Mouse (Mus musculus): ENCODE results near the gene Sptlc3.

Sptlc3 gene

DNA sequence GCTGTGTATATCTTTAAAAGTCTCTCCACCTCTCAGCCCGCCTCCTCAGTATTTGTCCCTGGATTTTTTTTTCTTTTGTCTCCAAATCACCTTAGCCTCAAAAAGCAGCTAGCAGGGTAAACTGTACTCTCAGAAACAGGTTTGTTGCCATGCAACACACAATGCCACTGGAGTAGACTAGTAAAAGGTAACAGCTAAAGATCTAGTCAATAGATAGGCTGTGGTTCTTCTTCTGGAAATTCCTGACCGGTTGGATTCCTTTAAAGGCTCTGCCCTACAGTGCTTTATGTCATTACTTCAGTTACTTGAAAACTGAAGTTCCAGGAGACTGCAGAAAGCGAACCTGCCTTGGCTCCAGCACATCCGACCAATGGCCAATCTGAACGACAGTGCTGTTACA is at the start of gene Sptlc3:
TSS of gene Sptlc3 (plus strand) at position 78 of the 400 bp plus-strand sequence.
- DNase-seq (ENCODE audit: low spot score in 2 of 2): no peak

DNA sequence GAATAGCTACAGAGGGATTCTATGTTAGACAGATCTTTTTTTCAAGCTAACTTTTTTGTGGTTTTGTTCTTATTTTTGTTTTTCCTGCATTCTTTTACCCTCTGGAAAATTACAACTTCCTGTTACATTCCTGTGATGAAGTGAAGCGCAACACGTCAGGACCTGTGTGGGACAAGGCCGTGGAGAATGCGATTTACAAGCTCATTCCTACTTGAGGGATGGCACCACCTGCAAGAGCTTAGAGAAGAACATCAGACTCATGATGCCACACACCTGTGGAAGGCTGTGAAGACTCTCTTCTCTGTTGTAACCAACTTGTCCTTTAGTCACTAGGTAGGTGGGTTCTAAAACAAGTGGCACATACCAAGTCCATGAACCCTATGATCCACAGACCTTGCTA is 26.0 kb upstream of the Sptlc3 start:
- DNase-seq (ENCODE audit: low spot score in 2 of 2): no peak

DNA sequence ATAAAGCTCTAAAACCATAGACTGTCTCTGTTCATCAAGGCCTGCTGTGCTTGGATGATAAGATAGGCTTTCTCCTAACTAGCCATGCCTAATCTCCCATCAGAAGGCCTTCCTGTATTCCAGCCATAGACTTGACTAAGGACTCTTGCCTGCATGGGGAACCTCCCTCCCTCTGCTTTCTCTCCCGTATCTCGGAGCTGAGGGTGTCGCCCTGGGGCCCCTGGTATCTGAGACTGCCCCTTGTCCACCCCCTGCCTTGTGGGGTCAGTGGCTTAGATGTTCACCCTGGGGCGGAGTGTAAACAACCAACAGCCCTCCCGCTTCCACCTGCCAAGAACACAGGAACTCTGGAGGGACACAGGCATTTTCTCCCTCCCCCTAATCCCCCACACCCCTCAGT is 5.0 kb upstream of the Sptlc3 start:
- no peak for DNase-seq (ENCODE audit: low spot score in 2 of 2)

GRCm38 (mm10) chr2:139494629-139495028 is 916 bp downstream of the Sptlc3 start:
- DNase-seq (ENCODE audit: low spot score in 2 of 2): no peak

DNA sequence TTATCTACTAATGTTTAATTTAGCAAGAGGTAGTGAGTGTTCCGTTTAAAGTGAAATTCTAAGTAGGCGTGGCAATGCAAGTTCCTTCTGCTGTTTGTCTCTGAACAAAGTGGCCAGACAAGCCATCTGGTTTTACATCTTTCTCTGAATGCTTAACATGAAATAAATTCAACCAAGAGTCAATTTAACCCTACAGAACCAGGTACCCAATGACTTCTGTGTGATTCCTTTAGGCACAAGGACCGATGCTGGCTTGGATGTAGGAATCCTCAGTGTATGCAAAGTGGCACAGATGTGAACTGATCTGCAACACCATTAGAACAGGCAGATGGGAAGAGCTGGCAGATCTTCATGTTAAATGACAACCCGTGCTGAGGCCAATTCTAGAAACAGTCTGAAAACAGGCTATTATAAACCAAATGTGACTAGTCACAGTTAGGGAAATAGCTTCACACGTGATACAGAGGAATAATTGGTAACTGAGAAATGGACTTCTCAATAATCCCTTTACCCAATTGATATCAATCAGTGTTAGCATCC is 68.3 kb downstream of the Sptlc3 start:
- no peak for DNase-seq (ENCODE audit: low spot score in 2 of 2)

GRCm38 (mm10) chr2:139579280-139579679 is 85.6 kb downstream of the Sptlc3 start:
- no peak for DNase-seq (ENCODE audit: low spot score in 2 of 2)

DNA sequence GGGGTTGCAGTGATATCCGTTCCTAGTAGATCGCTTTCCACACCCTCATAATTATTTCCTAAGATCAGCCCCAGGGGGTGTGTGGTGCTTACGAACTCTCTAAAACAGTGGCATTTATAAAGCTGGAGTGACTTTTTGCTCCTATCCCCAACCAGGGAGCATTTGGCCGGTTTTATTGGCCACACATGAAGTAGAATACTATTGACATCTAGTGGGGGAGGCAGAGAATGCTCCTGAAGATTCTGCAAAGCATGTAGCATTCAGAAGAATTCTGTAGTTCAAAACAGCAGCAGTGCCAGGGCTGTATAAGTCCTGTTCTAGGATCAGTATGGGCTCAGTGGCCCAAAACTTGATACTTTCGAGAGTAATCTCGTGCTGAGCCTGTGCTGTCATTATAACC is 89.1 kb downstream of the Sptlc3 start:
- DNase-seq (ENCODE audit: low spot score in 2 of 2): no peak

- no peak for DNase-seq (ENCODE audit: low spot score in 2 of 2)
Measured at GRCm38 (mm10) chr2:139587660-139588200, 94.0 kb downstream of the Sptlc3 start.

DNA sequence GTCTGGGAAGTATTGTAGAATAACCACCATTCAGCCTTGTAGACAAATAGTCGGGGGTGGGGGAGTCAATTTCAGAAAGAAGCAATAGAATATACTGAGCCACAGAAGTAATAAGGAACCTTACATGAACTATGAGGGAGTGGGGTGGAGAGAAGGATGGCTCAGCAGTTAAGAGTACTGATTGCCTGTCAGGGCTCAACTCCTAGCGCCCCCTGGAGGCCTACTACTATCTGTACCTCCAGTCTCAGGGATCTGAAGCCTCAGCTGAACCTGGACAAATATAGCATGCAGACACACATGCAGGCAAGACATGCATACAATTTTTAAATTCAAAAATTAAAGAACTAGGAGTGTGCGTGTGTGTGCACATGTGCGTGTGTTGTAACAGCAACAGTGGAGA is 96.2 kb downstream of the Sptlc3 start:
- DNase-seq (ENCODE audit: low spot score in 2 of 2): peak in 1 of 2 experiments; percentile 31

GRCm38 (mm10) chr2:139590888-139591698 is 97.4 kb downstream of the Sptlc3 start:
- DNase-seq (ENCODE audit: low spot score in 2 of 2): peak in 1 of 2 experiments; percentile 20

DNA sequence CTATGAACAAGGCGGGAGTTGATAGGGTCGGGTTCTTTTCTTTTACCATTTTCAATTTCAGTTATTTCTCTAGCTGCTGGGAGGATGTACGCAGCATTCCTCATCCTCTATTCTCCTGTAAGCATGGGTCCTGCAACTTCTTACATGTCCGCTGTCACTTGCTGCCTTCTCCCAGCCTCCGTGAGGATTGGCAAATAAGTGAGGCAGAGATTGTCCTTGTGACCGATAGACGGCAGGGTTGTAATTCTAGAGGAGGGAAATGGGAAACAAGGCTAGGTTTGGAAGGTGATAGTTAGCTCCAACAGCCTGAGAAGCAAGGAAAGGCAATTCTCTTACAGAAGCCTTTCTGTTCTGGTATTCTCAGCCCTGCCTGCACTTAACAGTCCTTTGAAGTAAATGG is 98.4 kb downstream of the Sptlc3 start:
- DNase-seq (ENCODE audit: low spot score in 2 of 2): no peak

DNA sequence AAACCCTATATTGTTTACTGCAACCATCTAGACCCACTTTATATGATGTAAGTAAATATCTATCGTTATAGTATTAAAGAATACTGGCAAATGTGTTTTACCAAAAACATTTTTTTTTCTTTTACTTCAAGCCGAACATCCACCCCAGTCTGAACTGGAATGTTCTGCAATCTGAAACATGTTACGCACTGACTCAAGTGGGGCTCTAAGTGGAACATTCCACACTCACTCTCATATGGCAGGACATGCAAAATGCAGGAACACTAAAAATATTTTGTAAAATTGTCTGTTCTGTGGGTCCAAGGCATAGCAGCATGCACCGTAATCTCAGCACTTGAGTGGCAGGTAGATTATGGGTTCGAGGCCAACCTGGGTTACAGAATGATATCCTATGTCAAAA is 103.5 kb downstream of the Sptlc3 start:
- no peak for DNase-seq (ENCODE audit: low spot score in 2 of 2)

DNA sequence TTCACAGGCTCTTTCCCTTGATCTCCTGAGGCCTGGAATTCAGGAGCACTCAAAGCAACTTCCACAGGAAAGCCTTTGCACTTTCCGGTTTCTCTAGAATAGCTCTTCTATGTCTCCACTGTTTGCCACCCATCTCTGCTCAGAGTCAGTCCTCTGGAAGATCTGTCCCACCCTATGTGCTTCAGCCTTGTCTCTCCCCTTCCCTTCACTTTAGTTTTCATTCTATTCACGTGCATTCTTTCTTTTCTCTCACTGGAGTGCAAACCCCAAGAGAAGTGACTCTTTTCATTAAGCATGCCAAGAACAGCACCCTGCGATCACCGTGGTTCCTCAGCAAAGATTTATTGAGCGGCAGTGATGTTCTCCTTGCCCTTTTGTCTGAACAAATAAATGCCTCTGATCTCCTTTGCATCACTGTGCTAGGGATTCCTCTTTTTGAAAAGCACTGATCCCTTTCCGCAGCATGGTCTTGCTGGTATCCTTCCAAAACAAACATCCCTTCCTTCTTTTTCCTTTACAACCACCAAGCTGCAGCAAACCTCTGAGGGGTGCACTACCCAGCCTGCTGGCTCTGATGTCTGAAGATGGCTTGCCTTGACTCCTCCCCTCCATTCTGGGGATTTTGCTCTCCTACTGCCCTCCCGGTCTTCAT is 108.0 kb downstream of the Sptlc3 start:
- DNase-seq (ENCODE audit: low spot score in 2 of 2): no peak

DNA sequence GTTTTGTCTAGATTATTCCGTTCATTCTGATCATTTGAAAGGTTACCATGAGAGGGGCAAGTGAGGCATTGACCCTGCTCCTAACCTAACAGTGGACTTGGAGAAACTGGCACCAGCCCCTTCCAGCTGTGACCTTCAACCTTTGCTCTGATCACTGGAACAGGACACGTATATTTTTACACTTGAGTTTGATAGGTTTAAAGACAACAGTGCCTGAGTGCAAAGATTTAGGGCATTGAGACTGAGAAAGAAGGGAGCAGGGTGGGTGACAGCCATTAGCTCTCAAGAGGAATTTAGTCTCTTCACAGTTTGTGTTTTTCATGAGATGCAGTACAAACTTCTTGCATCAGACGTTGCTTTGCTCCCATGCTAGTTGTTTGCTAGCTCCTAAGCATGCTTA is 114.5 kb downstream of the Sptlc3 start:
- no peak for DNase-seq (ENCODE audit: low spot score in 2 of 2)

DNA sequence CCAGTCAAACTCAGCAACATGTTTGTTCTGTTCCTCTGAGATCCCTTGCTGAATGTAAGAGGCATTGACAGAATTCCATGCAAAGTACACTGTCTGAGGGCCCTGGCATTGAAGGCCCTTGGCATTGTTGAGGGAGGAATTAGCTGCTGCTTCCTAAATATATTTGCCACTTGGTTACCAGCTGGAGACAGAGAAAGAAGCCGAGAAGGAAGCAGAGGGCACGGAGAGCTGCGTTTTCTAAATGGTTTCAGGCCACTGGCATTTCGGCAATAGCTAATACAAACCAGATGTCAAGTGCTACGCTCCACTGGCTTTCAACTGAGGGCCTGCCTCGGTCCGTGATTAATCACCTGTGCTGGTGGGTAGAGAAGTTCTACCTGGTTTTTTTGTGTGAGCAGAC is 115.1 kb downstream of the Sptlc3 start:
- DNase-seq (ENCODE audit: low spot score in 2 of 2): no peak

- no peak for DNase-seq (ENCODE audit: low spot score in 2 of 2)
Measured at GRCm38 (mm10) chr2:139609231-139609630, 115.5 kb downstream of the Sptlc3 start.

DNA sequence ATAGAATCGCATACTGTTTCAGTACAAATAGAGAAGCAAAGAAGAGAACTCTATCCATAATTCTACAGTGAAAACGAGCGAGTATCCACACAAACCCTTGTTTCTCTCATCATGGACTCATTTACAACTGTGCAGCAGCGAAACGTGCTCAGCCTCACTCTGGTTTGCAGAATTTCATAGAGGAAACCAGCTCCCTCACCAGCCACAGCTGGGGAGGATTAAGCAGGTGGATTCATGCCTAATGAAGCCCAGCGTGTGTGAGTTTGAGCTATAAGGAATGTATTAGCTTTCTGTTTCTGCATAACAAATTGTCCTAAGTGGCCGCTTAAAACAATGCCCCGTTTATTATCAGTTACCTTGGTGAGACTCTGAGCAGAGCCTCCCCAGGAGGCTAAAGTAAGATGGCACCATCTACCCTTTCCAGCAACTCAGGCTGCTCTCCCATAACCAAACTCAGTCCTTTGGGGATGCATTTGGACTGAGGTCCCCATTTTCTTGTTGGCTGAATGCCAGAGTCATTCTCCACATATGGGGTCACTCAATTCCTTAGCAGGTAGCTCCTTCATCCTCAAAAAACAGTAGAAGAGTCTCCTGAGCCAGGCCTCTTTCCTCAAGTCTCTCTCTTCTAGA is 116.1 kb downstream of the Sptlc3 start:
- DNase-seq (ENCODE audit: low spot score in 2 of 2): no peak

GRCm38 (mm10) chr2:139612410-139613107 is 118.8 kb downstream of the Sptlc3 start:
- DNase-seq (ENCODE audit: low spot score in 2 of 2): no peak

- no peak for DNase-seq (ENCODE audit: low spot score in 2 of 2)
Measured at GRCm38 (mm10) chr2:139626496-139626895, 132.8 kb downstream of the Sptlc3 start.

DNA sequence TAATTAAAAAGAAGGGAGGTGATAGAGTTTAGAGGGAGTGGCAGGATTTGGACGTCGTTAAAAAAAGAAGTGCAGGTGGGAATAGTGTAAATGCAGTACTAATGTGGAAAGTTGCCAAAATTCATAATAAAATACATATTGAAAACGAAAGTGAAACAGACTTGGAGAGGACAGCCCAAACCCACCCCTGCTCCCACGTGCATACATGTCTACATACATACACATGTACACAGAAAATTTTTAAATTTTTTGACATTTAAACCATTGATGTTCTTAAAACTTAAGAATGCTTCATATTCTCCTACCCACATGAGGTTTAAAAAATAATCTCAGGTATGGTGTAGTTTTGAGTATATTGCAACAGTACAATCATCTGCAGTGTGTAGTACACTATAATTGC is 135.0 kb downstream of the Sptlc3 start:
- DNase-seq (ENCODE audit: low spot score in 2 of 2): no peak

DNA sequence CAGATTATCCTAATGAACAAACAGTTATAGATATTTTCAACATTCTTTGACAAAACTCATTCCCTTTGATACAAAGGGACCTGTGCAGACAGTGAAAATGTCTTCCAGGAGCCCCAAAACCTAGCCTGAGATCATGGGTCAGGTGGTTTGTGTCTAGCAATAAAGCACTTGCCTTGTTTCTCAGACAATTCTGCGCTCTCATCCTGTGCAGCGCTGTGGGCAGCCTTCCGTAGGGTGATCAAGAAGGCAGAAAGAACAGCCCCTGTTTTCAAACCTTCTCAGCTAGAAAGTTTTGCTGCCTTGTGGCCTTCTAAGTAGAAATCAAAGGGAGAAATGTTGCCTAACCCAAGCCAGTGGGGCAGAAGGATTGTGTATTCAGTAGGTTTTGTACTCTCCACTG is 135.9 kb downstream of the Sptlc3 start:
- no peak for DNase-seq (ENCODE audit: low spot score in 2 of 2)

DNA sequence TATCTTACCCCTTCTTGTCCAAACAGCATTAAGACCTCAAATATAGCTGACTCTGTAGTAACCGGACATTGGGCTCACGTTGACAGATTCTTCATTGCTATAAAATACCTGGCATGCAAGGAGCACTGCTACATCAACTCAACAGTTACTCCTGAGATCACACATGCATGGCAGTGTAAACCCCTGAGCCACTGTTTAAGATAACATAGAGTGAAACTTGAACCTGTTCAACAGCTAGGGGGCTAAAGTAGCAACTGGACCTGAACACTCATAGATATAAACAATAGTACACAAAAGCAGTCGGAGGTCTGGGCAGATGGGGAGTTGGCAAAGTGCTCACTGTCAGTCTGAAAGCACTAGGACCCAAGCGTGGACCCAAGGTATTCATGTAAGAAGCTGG is 140.8 kb downstream of the Sptlc3 start:
- DNase-seq (ENCODE audit: low spot score in 2 of 2): no peak

All from left cerebral cortex, adult 9 months (tissue).